Mouse (Mus musculus): ENCODE data around the gene E030018B13Rik. TPM values are rescaled to one million over a fixed set of nuclear protein-coding genes. Genes with fewer than 3 reads are reported as not detected.

E030018B13Rik gene
- polyA plus RNA-seq, 1 experiment, result not detected

DNA sequence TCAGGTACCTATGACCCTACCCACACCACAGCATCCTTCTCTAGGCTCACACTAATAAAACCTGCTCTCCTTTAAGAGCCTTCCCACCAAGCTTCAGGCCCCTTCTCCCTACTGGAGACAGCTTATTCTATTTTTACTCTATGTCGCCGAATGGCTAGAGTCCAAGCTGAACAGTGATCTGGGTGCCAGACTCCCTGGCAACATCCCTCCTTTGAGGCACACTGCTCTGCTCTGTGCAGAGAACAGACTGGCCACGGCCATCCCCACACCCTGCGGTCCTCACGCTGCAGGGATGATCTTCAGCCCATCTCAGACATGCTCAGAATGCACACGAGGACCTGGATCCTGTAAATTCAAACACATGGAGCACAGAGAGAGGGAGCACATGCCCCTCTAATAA, 37.1 kb upstream of the E030018B13Rik start:
- Histone ChIP-seq H3K36me3 (ENCODE audit: control insufficient read depth, insufficient read depth, low read length) (no peaks in the 10 kb centered on the region), H3K27ac (ENCODE audit: insufficient read depth, low read depth, low read length) (no peak overlapping the region), H3K4me3 (ENCODE audit: low read depth, low read length) (no peak overlapping the region), H3K4me1 (ENCODE audit: control insufficient read depth, insufficient read depth, insufficient read length, low read length) (no peaks in the 10 kb centered on the region), H3K27me3 (ENCODE audit: control insufficient read depth, insufficient read depth, low read length) (no peaks in the 10 kb centered on the region)
- WGBS, result 84% methylated on average over 6 of the region's 6 CpGs
- TF ChIP-seq POLR2A (IDR thresholded peaks at IDR 0.05; ENCODE audit: low read depth, low read length), result no peak
- TF ChIP-seq CTCF (IDR thresholded peaks at IDR 0.05; ENCODE audit: extremely low read depth, insufficient read length, insufficient replicate concordance, low read depth, low read length), result no peak

- 0 out of 2 replicates have a peak, but pooled peaks cover 2% of the 10 kb centered on the region for H3K36me3 ChIP-seq (ENCODE audit: control insufficient read depth, insufficient read depth, low read length)
- H3K27ac ChIP-seq (ENCODE audit: insufficient read depth, low read depth, low read length), result no peak overlapping the region
- TF ChIP-seq CTCF (IDR thresholded peaks at IDR 0.05; ENCODE audit: extremely low read depth, insufficient read length, insufficient replicate concordance, low read depth, low read length) (no peak), POLR2A (IDR thresholded peaks at IDR 0.05; ENCODE audit: low read depth, low read length) (no peak)
- no peaks in the 10 kb centered on the region for H3K4me1 ChIP-seq (ENCODE audit: control insufficient read depth, insufficient read depth, insufficient read length, low read length)
- H3K27me3 ChIP-seq (ENCODE audit: control insufficient read depth, insufficient read depth, low read length), result no peaks in the 10 kb centered on the region
- WGBS, result 77% methylated on average over 7 of the region's 7 CpGs
- H3K4me3 ChIP-seq (ENCODE audit: low read depth, low read length), result no peak overlapping the region
Measured at GRCm38 (mm10) chr7:63882739-63883138, 33.9 kb upstream of the E030018B13Rik start.

DNA sequence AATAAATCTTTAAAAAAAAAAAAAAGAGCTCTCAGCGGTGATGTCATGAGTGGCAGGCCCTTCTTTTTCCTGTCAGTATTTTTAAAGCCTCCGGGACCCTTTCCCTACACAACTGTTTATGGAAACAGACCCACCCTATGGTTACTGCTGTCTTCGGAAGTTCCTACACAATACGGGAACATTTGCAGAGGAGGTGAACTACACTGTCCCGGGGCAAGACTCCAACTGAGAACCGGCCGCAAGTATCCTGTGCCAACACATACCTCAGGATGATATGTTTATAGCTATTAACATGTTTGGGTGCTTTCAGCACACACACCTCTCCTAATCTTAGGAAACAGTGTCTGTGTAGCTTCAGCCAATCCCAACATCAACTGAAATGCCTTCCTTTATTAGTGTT, 31.6 kb upstream of the E030018B13Rik start:
- Histone ChIP-seq H3K27me3 (ENCODE audit: control insufficient read depth, insufficient read depth, low read length) (no peaks in the 10 kb centered on the region), H3K36me3 (ENCODE audit: control insufficient read depth, insufficient read depth, low read length) (peaks cover 9% of the 10 kb centered on the region; the same call in 1 of the 2 replicates), H3K4me3 (ENCODE audit: low read depth, low read length) (no peak overlapping the region), H3K27ac (ENCODE audit: insufficient read depth, low read depth, low read length) (no peak overlapping the region), H3K4me1 (ENCODE audit: control insufficient read depth, insufficient read depth, insufficient read length, low read length) (peaks cover 2% of the 10 kb centered on the region; the same call in 1 of the 2 replicates)
- 82% methylated on average over 7 of the region's 7 CpGs for WGBS
- TF ChIP-seq CTCF (IDR thresholded peaks at IDR 0.05; ENCODE audit: extremely low read depth, insufficient read length, insufficient replicate concordance, low read depth, low read length) (no peak), POLR2A (IDR thresholded peaks at IDR 0.05; ENCODE audit: low read depth, low read length) (no peak)

DNA sequence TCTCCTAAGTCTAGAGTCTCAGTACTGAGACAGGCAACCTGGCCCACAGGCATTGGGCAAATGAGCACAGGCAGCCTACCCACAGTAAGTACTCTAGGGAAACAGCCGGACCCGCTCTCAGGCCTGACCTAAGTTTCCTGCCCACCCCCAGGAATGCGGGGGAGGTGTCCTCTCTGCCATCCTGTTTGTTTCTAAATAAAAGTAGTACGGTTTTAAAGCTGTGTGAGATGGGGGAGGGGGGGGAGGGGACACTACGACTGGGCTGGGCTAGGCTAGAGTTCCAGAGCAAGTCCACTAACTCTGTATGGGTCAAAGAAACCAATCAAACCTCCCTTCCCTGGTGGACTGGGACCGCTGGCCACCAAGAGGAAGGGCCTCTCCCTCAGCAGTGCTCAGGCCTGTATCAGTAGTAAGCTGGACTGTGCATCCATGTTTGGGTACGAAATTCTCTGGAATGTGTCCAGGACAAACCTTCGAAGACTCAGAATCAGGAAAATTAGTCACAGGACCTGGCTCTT, 29.6 kb upstream of the E030018B13Rik start:
- no peak overlapping the region for H3K27ac ChIP-seq (ENCODE audit: insufficient read depth, low read depth, low read length)
- peaks cover 23% of the 10 kb centered on the region for H3K36me3 ChIP-seq (ENCODE audit: control insufficient read depth, insufficient read depth, low read length)
- WGBS, result 65% methylated on average over 8 of the region's 8 CpGs
- peaks cover 2% of the 10 kb centered on the region for H3K4me1 ChIP-seq (ENCODE audit: control insufficient read depth, insufficient read depth, insufficient read length, low read length)
- TF ChIP-seq POLR2A (IDR thresholded peaks at IDR 0.05; ENCODE audit: low read depth, low read length), result no peak
- no peak for TF ChIP-seq CTCF (IDR thresholded peaks at IDR 0.05; ENCODE audit: extremely low read depth, insufficient read length, insufficient replicate concordance, low read depth, low read length)
- H3K4me3 ChIP-seq (ENCODE audit: low read depth, low read length), result no peak overlapping the region
- no peaks in the 10 kb centered on the region for H3K27me3 ChIP-seq (ENCODE audit: control insufficient read depth, insufficient read depth, low read length)

DNA sequence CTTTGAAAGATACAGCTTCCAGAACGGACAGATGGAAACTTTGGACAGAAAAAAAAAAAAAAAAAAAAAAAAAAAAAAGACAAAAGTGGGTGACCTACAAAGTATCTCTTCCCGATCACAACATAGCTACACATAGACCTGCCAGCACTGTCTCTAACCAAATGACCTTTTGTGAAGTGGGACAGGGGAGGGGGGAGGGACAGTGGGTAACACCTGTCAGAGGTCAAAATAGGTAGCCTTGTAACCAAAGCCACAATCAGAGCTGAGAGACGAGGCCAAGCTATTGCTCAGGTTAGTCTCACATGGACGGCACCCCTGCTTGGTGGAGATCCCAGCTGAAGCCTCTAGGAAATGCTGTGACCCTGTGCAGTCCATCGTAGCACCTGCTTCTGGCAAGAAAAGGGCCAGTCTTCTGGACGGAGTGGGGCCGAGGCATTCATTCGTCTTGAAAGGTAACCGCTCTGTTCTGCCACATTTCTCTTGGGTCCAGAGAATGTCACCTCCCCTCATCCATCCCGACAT, 29.0 kb upstream of the E030018B13Rik start:
- WGBS, result 81% methylated on average over 10 of the region's 10 CpGs
- no peak overlapping the region for H3K27ac ChIP-seq (ENCODE audit: insufficient read depth, low read depth, low read length)

DNA sequence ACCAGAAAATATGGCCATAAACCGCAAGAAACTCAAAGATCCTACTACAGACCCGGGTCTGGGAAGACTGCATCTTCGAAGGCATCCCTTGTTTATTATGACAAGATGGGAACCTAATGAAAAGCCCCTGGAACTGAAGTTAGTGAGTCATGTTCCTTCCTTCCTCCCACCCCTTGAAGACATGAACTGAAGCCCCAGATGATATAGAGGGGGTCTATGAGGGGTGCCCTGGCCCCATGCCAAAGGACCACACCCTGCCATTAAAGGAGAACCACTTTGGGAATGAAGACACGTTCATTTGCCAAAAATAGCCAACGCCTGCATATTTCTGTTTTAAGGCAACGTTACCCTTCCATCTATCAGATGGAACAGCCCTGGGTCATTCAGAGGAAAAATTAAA, 28.0 kb upstream of the E030018B13Rik start:
- Histone ChIP-seq H3K27me3 (ENCODE audit: control insufficient read depth, insufficient read depth, low read length) (no peaks in the 10 kb centered on the region), H3K36me3 (ENCODE audit: control insufficient read depth, insufficient read depth, low read length) (peaks cover 23% of the 10 kb centered on the region), H3K27ac (ENCODE audit: insufficient read depth, low read depth, low read length) (no peak overlapping the region), H3K4me3 (ENCODE audit: low read depth, low read length) (no peak overlapping the region), H3K4me1 (ENCODE audit: control insufficient read depth, insufficient read depth, insufficient read length, low read length) (peaks cover 2% of the 10 kb centered on the region)
- no peak for TF ChIP-seq CTCF (IDR thresholded peaks at IDR 0.05; ENCODE audit: extremely low read depth, insufficient read length, insufficient replicate concordance, low read depth, low read length)
- 76% methylated on average over 6 of the region's 6 CpGs for WGBS

More for the DNA sequence above, 29.0 kb upstream of the E030018B13Rik start:
- Histone ChIP-seq H3K36me3 (ENCODE audit: control insufficient read depth, insufficient read depth, low read length) (peaks cover 23% of the 10 kb centered on the region), H3K4me3 (ENCODE audit: low read depth, low read length) (no peak overlapping the region), H3K27me3 (ENCODE audit: control insufficient read depth, insufficient read depth, low read length) (no peaks in the 10 kb centered on the region), H3K4me1 (ENCODE audit: control insufficient read depth, insufficient read depth, insufficient read length, low read length) (peaks cover 2% of the 10 kb centered on the region)
- TF ChIP-seq POLR2A (IDR thresholded peaks at IDR 0.05; ENCODE audit: low read depth, low read length) (no peak), CTCF (IDR thresholded peaks at IDR 0.05; ENCODE audit: extremely low read depth, insufficient read length, insufficient replicate concordance, low read depth, low read length) (no peak)

GRCm38 (mm10) chr7:63889116-63889975, 27.3 kb upstream of the E030018B13Rik start:
- TF ChIP-seq POLR2A (IDR thresholded peaks at IDR 0.05; ENCODE audit: low read depth, low read length) (no peak), CTCF (IDR thresholded peaks at IDR 0.05; ENCODE audit: extremely low read depth, insufficient read length, insufficient replicate concordance, low read depth, low read length) (no peak)
- peaks cover 23% of the 10 kb centered on the region for H3K36me3 ChIP-seq (ENCODE audit: control insufficient read depth, insufficient read depth, low read length)
- H3K4me3 ChIP-seq (ENCODE audit: low read depth, low read length), result no peak overlapping the region
- WGBS, result 84% methylated on average over 9 of the region's 9 CpGs
- H3K4me1 ChIP-seq (ENCODE audit: control insufficient read depth, insufficient read depth, insufficient read length, low read length), result peaks cover 2% of the 10 kb centered on the region
- no peak overlapping the region for H3K27ac ChIP-seq (ENCODE audit: insufficient read depth, low read depth, low read length)
- no peaks in the 10 kb centered on the region for H3K27me3 ChIP-seq (ENCODE audit: control insufficient read depth, insufficient read depth, low read length)
